Mouse (Mus musculus) hindbrain, embryonic 16.5 days (tissue): ENCODE data around the gene Fos. TPM values are rescaled to one million over a fixed set of nuclear protein-coding genes. Genes with fewer than 3 reads are reported as not detected.

Experiments used
- ATAC-seq: fragments of 200-750 bp; cut with Nextera tagmentation; 2 replicates; pipeline ENCODE4 v1.8.0; 2017; ENCODE audit warnings: moderate TSS enrichment, moderate library complexity
- H3K27ac ChIP-seq: fragments of 300-500 bp; sonication (generic); 2 replicates; pipeline ENCODE4 v1.5.1; 2014; ENCODE audit warnings: low read depth, mild to moderate bottlenecking, control low read depth, low read length, moderate library complexity
- H3K27me3 ChIP-seq: fragments of 300-500 bp; sonication (generic); replicated peaks from 2 replicates; pipeline ENCODE4 v1.6.1; 2014; ENCODE audit warnings: low read length; ENCODE audit not compliant: control insufficient read depth, insufficient read depth
- H3K36me3 ChIP-seq: fragments of 300-500 bp; sonication (generic); 2 replicates; pipeline ENCODE4 v1.6.1; 2014; ENCODE audit warnings: mild to moderate bottlenecking, low read length, moderate library complexity, mixed read lengths; ENCODE audit not compliant: control insufficient read depth, insufficient read depth
- H3K4me1 ChIP-seq: fragments of 300-500 bp; sonication (generic); 2 replicates; pipeline ENCODE4 v1.6.1; 2014; ENCODE audit warnings: low read depth, low read length; ENCODE audit not compliant: control insufficient read depth, insufficient read depth
- H3K4me2 ChIP-seq: fragments of 300-500 bp; sonication (generic); 2 replicates; pipeline ENCODE4 v1.6.1; 2014; ENCODE audit warnings: mild to moderate bottlenecking, low read length, control low read depth, moderate library complexity
- H3K4me3 ChIP-seq: fragments of 300-500 bp; sonication (generic); 2 replicates; pipeline ENCODE4 v1.5.1; 2014; ENCODE audit warnings: mild to moderate bottlenecking, low read length, control low read depth, moderate library complexity
- H3K9ac ChIP-seq: fragments of 300-500 bp; sonication (generic); 2 replicates; pipeline ENCODE4 v1.6.1; 2014; ENCODE audit warnings: low read depth, mild to moderate bottlenecking, control low read depth, low read length, moderate library complexity
- H3K9me3 ChIP-seq: fragments of 300-500 bp; sonication (generic); 2 replicates; pipeline ENCODE4 v1.6.1; 2014; ENCODE audit warnings: mild to moderate bottlenecking, low read length, moderate library complexity; ENCODE audit not compliant: control insufficient read depth
- WGBS: fragments of 180-500 bp; shearing (Covaris S2); extraction: QIAGEN DNeasy Blood & Tissue Kit; methylation state at CpG from one replicate; pipeline ENCODE4 v1.1.7; 2014; 5-methylcytosine and 5-hydroxymethylcytosine counted together
- polyA plus RNA-seq: library from polyadenylated mRNA; unstranded; fragments of >200 nt; fragmentation: Nextera tagmentation; extraction: Ambion mirVana; gene quantifications from 2 replicates; pipeline ENCODE4 v1.2.1, GENCODE M21; 2015

Gene Fos
- polyA plus RNA-seq, 1 experiment from 2014 or later: 3.9 TPM

DNA sequence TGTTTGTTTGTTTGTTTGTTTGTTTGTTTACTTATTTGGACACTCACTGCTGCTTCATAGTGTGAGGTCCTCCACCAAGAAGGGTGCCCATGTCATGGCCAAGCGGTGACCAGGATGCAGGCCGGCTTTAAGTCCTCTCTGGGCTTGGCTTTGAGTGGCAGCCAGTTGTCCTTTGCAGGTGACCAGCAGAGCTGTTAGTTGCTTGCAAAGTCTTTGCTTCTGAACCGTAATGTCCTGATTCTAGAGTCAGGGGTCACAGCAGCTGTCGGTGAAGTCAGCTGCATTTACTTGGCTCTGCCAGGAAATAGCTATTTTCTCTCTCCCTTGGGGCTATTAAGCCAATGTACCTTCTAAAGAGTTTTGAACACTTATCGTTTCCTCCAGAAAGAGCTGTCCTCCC lies 41.3 kb downstream of the Fos start:
- ATAC-seq: no peak
- no peak overlapping the region for H3K4me3 ChIP-seq
- H3K4me1 ChIP-seq: no peaks in the 10 kb centered on the region
- no peaks in the 10 kb centered on the region for H3K27me3 ChIP-seq
- H3K36me3 ChIP-seq: no peaks in the 10 kb centered on the region
- no peaks in the 10 kb centered on the region for H3K9me3 ChIP-seq
- WGBS: 74% methylated on average over 5 of the region's 5 CpGs
- no peak overlapping the region for H3K27ac ChIP-seq
- H3K9ac ChIP-seq: no peak overlapping the region
- H3K4me2 ChIP-seq: no peak overlapping the region

DNA sequence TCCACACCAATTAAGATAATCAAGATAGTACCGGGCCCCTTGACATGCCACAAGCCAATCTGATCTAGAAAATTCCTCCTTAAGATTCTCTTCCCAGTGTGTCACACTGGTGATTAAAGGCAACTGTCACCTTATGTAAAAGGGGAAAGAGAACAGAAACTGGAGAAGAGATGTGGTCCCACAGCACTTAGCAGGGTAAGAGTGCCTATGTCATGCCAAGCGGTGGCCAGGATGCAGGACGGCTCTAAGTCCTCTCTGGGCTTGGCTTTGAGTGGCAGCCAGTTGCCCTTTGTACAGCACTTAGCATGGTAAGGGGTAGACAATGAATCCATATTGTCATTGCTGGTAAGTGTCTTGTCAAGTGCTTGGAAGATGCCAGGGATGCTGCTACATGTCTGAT lies 42.2 kb downstream of the Fos start:
- no peak for ATAC-seq
- 90% methylated on average over 3 of the region's 3 CpGs for WGBS
- Histone ChIP-seq H3K4me3 (no peak overlapping the region), H3K27ac (no peak overlapping the region), H3K4me1 (no peaks in the 10 kb centered on the region), H3K36me3 (no peaks in the 10 kb centered on the region), H3K27me3 (no peaks in the 10 kb centered on the region), H3K9ac (no peak overlapping the region), H3K4me2 (no peak overlapping the region), H3K9me3 (no peaks in the 10 kb centered on the region)

DNA sequence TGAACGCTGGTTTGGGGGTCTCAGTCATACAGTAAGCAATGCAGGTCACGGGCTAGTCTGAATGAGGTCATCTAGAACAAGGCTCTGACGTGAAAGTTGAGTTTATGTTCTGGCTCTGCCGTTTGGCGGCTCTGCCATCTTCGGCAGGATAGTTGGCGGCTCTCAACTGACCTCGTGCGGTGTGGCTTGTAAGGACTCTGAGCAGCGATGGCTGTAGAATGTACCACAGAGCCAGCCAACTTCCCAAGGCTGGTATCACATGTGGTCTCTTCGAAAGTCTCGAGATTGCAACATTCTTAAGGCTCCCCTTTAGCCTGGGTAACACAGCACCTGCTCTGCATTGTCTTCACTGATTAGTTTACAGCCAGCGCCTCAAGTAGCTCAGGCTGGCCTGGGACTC lies 43.6 kb downstream of the Fos start:
- no peaks in the 10 kb centered on the region for H3K4me1 ChIP-seq
- no peak for ATAC-seq
- H3K36me3 ChIP-seq: no peaks in the 10 kb centered on the region
- H3K4me3 ChIP-seq: no peak overlapping the region
- no peak overlapping the region for H3K27ac ChIP-seq
- no peaks in the 10 kb centered on the region for H3K27me3 ChIP-seq
- H3K9ac ChIP-seq: no peak overlapping the region
- no peak overlapping the region for H3K4me2 ChIP-seq
- WGBS: 90% methylated on average over 13 of the region's 13 CpGs
- no peaks in the 10 kb centered on the region for H3K9me3 ChIP-seq

DNA sequence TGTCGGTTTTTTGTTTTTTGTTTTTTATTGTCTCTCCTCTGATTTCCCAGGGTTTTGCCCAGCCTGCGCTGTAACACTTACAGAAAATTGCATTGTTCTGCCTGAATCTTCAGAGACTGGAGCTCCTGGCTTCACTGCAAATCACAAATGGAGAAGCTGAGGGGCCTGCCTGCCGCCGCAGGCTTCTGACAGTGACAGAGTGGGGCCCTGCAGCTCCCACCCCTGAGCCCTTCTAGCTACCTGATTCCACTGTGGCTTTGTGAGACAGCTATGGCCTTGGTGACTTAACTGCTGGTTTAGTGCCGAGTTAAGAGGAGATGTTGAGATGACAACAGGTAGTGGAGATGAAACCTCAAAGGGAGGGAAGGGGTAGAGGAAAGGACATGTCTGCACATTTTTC lies 44.3 kb downstream of the Fos start:
- no peaks in the 10 kb centered on the region for H3K4me1 ChIP-seq
- no peaks in the 10 kb centered on the region for H3K27me3 ChIP-seq
- no peak for ATAC-seq
- H3K4me2 ChIP-seq: no peak overlapping the region
- no peak overlapping the region for H3K9ac ChIP-seq
- WGBS: 76% methylated on average over 5 of the region's 5 CpGs
- no peaks in the 10 kb centered on the region for H3K36me3 ChIP-seq
- H3K9me3 ChIP-seq: no peaks in the 10 kb centered on the region
- no peak overlapping the region for H3K27ac ChIP-seq
- no peak overlapping the region for H3K4me3 ChIP-seq

DNA sequence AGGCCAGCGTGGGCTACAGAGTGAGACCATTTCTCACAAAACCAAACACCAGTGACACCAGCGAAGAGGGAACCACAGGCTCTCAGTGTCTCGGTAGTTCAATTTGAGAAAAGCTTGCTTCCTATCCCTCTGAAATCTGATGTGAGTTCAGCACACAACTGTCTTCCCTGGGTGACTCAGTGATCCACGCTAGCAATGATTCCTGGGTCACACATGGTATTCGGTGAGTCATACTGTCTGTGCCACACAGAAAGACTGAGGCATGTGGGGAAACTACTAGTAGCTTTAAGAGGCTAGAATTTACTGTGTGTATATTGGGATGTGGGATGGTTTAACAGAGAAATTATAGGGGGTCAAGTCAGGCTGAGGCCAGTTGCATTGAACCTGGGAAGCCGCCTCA lies 45.9 kb downstream of the Fos start:
- Histone ChIP-seq H3K4me1 (peaks cover 1% of the 10 kb centered on the region), H3K9me3 (no peaks in the 10 kb centered on the region), H3K27ac (no peak overlapping the region), H3K27me3 (no peaks in the 10 kb centered on the region), H3K4me2 (no peak overlapping the region), H3K9ac (no peak overlapping the region), H3K36me3 (no peaks in the 10 kb centered on the region), H3K4me3 (no peak overlapping the region)
- WGBS: 94% methylated on average over 6 of the region's 6 CpGs
- no peak for ATAC-seq

DNA sequence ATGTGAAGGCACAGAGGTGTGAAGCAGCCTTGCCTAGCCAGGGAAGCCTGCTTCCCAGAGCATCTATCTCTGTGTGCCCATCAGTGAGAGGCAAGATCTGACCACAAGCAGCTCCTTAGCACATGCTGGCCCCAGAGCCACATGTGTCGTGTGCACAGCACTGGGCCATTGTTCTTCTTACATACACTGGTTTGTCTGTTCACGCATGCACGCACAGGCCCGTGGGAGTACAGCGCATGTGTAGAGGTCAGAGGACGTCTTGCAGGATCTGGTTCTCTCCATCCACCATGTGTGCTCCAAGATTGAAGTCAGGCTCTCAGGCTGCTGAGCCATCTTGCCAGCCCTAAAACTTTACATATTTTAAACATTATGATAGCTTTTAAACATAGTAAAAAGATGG lies 47.4 kb downstream of the Fos start:
- H3K36me3 ChIP-seq: no peaks in the 10 kb centered on the region
- ATAC-seq: no peak
- H3K9ac ChIP-seq: no peak overlapping the region
- H3K4me3 ChIP-seq: no peak overlapping the region
- no peaks in the 10 kb centered on the region for H3K27me3 ChIP-seq
- no peak overlapping the region for H3K27ac ChIP-seq
- no peak overlapping the region for H3K4me2 ChIP-seq
- H3K4me1 ChIP-seq: peaks cover 3% of the 10 kb centered on the region
- no peaks in the 10 kb centered on the region for H3K9me3 ChIP-seq
- WGBS: 86% methylated on average over 6 of the region's 6 CpGs

DNA sequence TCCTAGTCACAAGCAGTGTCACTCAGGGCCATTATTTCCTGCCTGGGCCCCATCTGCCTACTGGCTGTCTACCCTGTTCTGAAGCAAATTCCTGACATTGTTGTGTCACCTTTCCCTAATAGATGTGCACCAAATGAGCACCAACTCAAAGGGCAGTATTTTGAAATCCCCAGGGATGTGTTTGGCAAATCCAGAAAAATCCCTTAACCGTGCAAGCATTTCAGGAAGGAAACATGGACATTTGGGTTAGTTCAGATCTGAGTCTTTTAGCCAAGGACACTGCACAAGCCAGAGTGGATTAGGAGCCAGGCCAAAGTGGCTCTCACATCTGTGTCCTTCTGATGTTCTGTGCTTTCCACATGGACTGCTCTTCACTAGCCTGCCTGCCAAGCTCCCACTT lies 48.0 kb downstream of the Fos start:
- WGBS: 83% methylated on average over 1 of the region's 1 CpGs
- Histone ChIP-seq H3K9me3 (no peaks in the 10 kb centered on the region), H3K36me3 (no peaks in the 10 kb centered on the region), H3K27me3 (no peaks in the 10 kb centered on the region), H3K27ac (no peak overlapping the region), H3K4me2 (no peak overlapping the region), H3K4me3 (no peak overlapping the region), H3K9ac (no peak overlapping the region), H3K4me1 (peaks cover 3% of the 10 kb centered on the region)
- ATAC-seq: no peak

DNA sequence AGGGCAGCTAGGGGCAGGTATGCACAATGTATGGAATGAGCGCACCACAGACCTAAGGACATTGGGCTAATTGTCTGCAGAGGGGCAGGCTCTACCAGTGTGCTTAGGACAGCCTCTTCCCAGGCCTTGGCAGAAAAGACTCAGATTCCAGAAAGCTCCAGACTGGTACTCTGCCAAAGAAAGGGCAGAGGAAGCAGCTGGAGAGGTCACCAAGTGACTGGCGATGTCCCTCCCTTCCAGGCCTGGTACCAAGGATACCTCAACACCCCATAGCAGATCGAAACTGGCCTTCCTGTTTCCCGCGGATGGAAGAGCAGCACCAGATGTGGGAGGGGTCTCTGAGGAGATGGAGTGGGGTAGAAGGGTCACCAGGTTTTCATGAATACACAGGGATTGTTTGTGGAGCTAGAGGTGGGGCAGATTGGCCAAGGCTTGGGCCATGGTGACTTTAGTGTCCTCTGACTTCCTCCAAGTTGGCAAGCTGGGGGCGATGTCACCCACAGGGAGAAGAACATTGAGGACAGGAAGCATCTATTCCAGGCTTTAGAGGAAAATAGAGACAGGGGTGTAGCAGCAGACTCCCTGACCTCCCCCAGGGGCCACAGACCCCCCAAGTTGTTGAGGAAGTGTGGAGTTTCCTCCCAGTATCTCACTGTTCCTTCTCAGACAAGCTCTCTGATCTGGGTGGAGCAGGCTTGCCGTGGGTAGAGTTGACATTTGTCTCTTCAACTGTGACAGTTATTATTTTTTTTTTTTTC lies 49.1 kb downstream of the Fos start:
- WGBS: 73% methylated on average over 7 of the region's 7 CpGs
- Histone ChIP-seq H3K36me3 (no peaks in the 10 kb centered on the region), H3K4me2 (no peak overlapping the region), H3K4me3 (no peak overlapping the region), H3K9ac (no peak overlapping the region), H3K4me1 (peaks cover 3% of the 10 kb centered on the region), H3K27me3 (no peaks in the 10 kb centered on the region), H3K27ac (no peak overlapping the region), H3K9me3 (no peaks in the 10 kb centered on the region)
- ATAC-seq: no peak

DNA sequence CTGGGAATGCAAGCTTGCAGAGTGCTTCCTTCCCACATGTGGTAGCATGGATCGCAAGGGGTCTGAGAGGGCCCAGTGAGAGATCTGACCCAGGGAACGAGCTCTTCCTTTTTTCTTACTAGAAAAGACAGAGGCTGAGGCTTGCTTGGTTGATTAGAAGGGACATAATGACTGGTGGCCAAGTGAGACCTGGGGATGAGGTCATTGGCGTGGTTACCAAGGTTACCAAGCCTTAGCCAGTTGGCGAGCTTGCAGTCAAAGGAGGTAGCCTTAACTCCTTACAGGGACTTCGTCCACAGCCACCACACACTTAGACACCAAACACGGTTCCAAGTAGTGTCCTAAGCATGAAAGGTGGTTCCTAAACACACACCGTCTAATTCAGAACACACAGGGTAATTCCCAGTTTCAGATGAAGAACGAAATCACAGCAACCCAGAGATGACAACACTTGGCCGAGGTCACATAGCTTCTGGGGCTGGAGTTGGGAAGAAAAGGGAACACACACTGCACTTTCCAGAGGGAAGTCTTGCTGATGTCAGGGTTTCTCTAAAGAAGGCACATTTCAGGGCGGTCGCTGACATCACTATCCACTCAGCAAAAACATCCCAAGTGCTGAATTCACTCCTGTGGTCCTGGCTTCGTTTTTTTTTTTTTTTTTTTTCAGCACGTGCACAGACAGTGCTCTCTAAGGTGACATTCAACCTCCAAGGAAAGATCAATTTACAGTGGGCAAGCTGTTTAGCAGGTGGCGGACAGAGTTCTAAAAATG lies 49.9 kb downstream of the Fos start:
- no peak overlapping the region for H3K27ac ChIP-seq
- H3K9me3 ChIP-seq: no peaks in the 10 kb centered on the region
- 63% methylated on average over 14 of the region's 14 CpGs for WGBS
- no peak overlapping the region for H3K4me3 ChIP-seq
- H3K9ac ChIP-seq: no peak overlapping the region
- no peaks in the 10 kb centered on the region for H3K36me3 ChIP-seq
- no peak for ATAC-seq
- H3K4me2 ChIP-seq: no peak overlapping the region
- H3K27me3 ChIP-seq: no peaks in the 10 kb centered on the region
- H3K4me1 ChIP-seq: peaks cover 3% of the 10 kb centered on the region
